Mouse (Mus musculus) CH12.LX (cell line): ENCODE measurements around the gene Rtp4. TPM values are rescaled to one million over a fixed set of nuclear protein-coding genes. Genes with fewer than 3 reads are reported as not detected.

Source experiments
- DNase-seq: peaks from one replicate; pipeline ENCODE4 v3.0.0-alpha.2; 2013; ENCODE audit errors: extremely low read depth
- H3K27ac ChIP-seq: 2 replicates; pipeline ENCODE4 v1.5.1; 2012; ENCODE audit warnings: low read depth, mild to moderate bottlenecking, control low read depth, moderate library complexity; ENCODE audit not compliant: insufficient read depth
- H3K27me3 ChIP-seq: replicated peaks from 2 replicates; pipeline ENCODE3; 2012; ENCODE audit warnings: inconsistent platforms
- H3K36me3 ChIP-seq, 2 experiments: replicated peaks in 1 of 2; 2 replicates each; pipeline versions ENCODE3 to v1.6.1; 2012; ENCODE audit warnings: inconsistent platforms in 1 of 2, low read length in 1 of 2, mild to moderate bottlenecking in 1 of 2, mixed read lengths in 1 of 2, moderate library complexity in 1 of 2; ENCODE audit not compliant: control insufficient read depth in 1 of 2, insufficient read depth in 1 of 2
- H3K4me1 ChIP-seq, 2 experiments: 2 replicates each; pipeline ENCODE4 v1.6.1; 2012; ENCODE audit warnings: inconsistent platforms in 1 of 2, moderate library complexity in 1 of 2; ENCODE audit not compliant: insufficient read depth in 2 of 2, control insufficient read depth in 1 of 2
- H3K4me2 ChIP-seq: 2 replicates; pipeline ENCODE4 v1.6.1; 2012; ENCODE audit warnings: low read depth, mild to moderate bottlenecking, control low read depth; ENCODE audit not compliant: poor library complexity, insufficient read depth, severe bottlenecking
- H3K4me3 ChIP-seq, 3 experiments: fragments of 150-350 bp in 1 of 3; sonication (generic) in 1 of 3; replicated peaks in 1 of 3; 2 replicates each; pipeline versions ENCODE3 to v1.5.1; 2011 to 2012; ENCODE audit warnings: low read depth in 2 of 3, low read length in 2 of 3, mild to moderate bottlenecking in 2 of 3, moderate library complexity in 2 of 3, control low read depth in 1 of 3, improper control_type of control experiment in 1 of 3, inconsistent platforms in 1 of 3, mixed read lengths in 1 of 3; ENCODE audit not compliant: poor library complexity in 1 of 3
- H3K79me2 ChIP-seq: replicated peaks from 2 replicates; pipeline ENCODE4 v1.6.1; 2012; ENCODE audit warnings: mild to moderate bottlenecking, moderate library complexity; ENCODE audit not compliant: control insufficient read depth, poor library complexity, insufficient read depth, severe bottlenecking; ENCODE audit errors: extremely low read depth
- H3K9ac ChIP-seq: 2 replicates; pipeline ENCODE4 v1.6.1; 2012; ENCODE audit warnings: low read depth, mild to moderate bottlenecking, control low read depth, moderate library complexity; ENCODE audit not compliant: insufficient read depth
- H3K9me3 ChIP-seq: replicated peaks from 2 replicates; pipeline ENCODE3; 2012; ENCODE audit warnings: low read length, inconsistent platforms, mixed read lengths
- BHLHE40 ChIP-seq: IDR thresholded peaks from 2 replicates; pipeline ENCODE4 v1.6.1; 2011; ENCODE audit warnings: mild to moderate bottlenecking, low read depth, low read length, improper control_type of control experiment
- E2F4 ChIP-seq: IDR thresholded peaks from 2 replicates; pipeline ENCODE4 v1.6.1; 2011; ENCODE audit warnings: low read depth, low read length, improper control_type of control experiment; ENCODE audit not compliant: insufficient replicate concordance
- ELF1 ChIP-seq: IDR thresholded peaks from 2 replicates; pipeline ENCODE4 v1.6.1; 2014; ENCODE audit warnings: low read depth, mild to moderate bottlenecking, inconsistent platforms, low read length, improper control_type of control experiment
- EP300 ChIP-seq: IDR thresholded peaks from 2 replicates; pipeline ENCODE4 v1.6.1; 2011; ENCODE audit warnings: low read length, improper control_type of control experiment
- ETS1 ChIP-seq: conservative IDR thresholded peaks from 2 replicates; pipeline ENCODE4 v1.6.1; 2012; ENCODE audit warnings: low read depth, mild to moderate bottlenecking, inconsistent platforms, low read length, improper control_type of control experiment, moderate library complexity
- JUN ChIP-seq: IDR thresholded peaks from 2 replicates; pipeline ENCODE4 v1.6.1; 2011; ENCODE audit warnings: low read depth, mild to moderate bottlenecking, low read length, improper control_type of control experiment, moderate library complexity; ENCODE audit not compliant: insufficient read depth
- MAFK ChIP-seq: IDR thresholded peaks from 2 replicates; pipeline ENCODE4 v1.6.1; 2011; ENCODE audit warnings: low read length, improper control_type of control experiment; ENCODE audit not compliant: insufficient replicate concordance
- MAX ChIP-seq: IDR thresholded peaks from 2 replicates; pipeline ENCODE4 v1.6.1; 2011; ENCODE audit warnings: low read length, improper control_type of control experiment
- MEF2A ChIP-seq: IDR thresholded peaks from 2 replicates; pipeline ENCODE4 v1.6.1; 2014; ENCODE audit warnings: low read depth, mild to moderate bottlenecking, inconsistent platforms, low read length, improper control_type of control experiment, borderline replicate concordance
- MXI1 ChIP-seq: IDR thresholded peaks from 2 replicates; pipeline ENCODE4 v1.6.1; 2011; ENCODE audit warnings: mild to moderate bottlenecking, low read depth, low read length, improper control_type of control experiment
- NELFE ChIP-seq: IDR thresholded peaks from 2 replicates; pipeline ENCODE4 v1.6.1; 2011; ENCODE audit warnings: low read depth, low read length, improper control_type of control experiment
- NRF1 ChIP-seq: IDR thresholded peaks from 2 replicates; pipeline ENCODE4 v1.6.1; 2014; ENCODE audit warnings: low read depth, mild to moderate bottlenecking, inconsistent platforms, low read length, improper control_type of control experiment, moderate library complexity
- PAX5 ChIP-seq: IDR thresholded peaks from 2 replicates; pipeline ENCODE4 v1.6.1; 2012; ENCODE audit warnings: low read length, inconsistent platforms, mixed read lengths
- POLR2A ChIP-seq: IDR thresholded peaks from 2 replicates; pipeline ENCODE4 v1.6.1; 2011; ENCODE audit warnings: low read depth, mild to moderate bottlenecking, improper control_type of control experiment, low read length
- RAD21 ChIP-seq: IDR thresholded peaks from 2 replicates; pipeline ENCODE4 v1.6.1; 2011; ENCODE audit warnings: low read depth, mild to moderate bottlenecking, low read length, improper control_type of control experiment, moderate library complexity
- SIN3A ChIP-seq: IDR thresholded peaks from 2 replicates; pipeline ENCODE4 v1.6.1; 2012; ENCODE audit warnings: low read length, improper control_type of control experiment, inconsistent platforms
- SMC3 ChIP-seq: IDR thresholded peaks from 2 replicates; pipeline ENCODE4 v1.6.1; 2011; ENCODE audit warnings: low read depth, low read length, improper control_type of control experiment
- TBP ChIP-seq: conservative IDR thresholded peaks from 2 replicates; pipeline ENCODE4 v1.6.1; 2011; ENCODE audit warnings: low read depth, low read length, improper control_type of control experiment
- TCF12 ChIP-seq: IDR thresholded peaks from 2 replicates; pipeline ENCODE4 v1.6.1; 2014; ENCODE audit warnings: low read depth, mild to moderate bottlenecking, inconsistent platforms, low read length, improper control_type of control experiment
- UBTF ChIP-seq: IDR thresholded peaks from 2 replicates; pipeline ENCODE4 v1.6.1; 2012; ENCODE audit warnings: low read depth, mild to moderate bottlenecking, inconsistent platforms, low read length, improper control_type of control experiment, moderate library complexity
- ZC3H11A ChIP-seq: IDR thresholded peaks from 2 replicates; pipeline ENCODE4 v1.6.1; 2012; ENCODE audit warnings: low read depth, mild to moderate bottlenecking, inconsistent platforms, low read length, improper control_type of control experiment
- ZKSCAN1 ChIP-seq: IDR thresholded peaks from 2 replicates; pipeline ENCODE4 v1.6.1; 2012; ENCODE audit warnings: low read depth, inconsistent platforms, low read length, improper control_type of control experiment, borderline replicate concordance
- ZNF384 ChIP-seq: IDR thresholded peaks from 2 replicates; pipeline ENCODE4 v1.6.1; 2012; ENCODE audit warnings: low read depth, low read length, improper control_type of control experiment, inconsistent platforms
- dilution Hi-C: fragments of 300-500 bp; cut with MboI; formaldehyde crosslinking; loops from 2 replicates; pipeline ENCODE4 v1.14.3; 2020; ENCODE audit warnings: low sequenced_read_pairs; ENCODE audit not compliant: extremely low pct_unique_long_range_greater_than_20kb, extremely low pct_ligation_motif_present
- in situ Hi-C: fragments of 300-500 bp; cut with MboI; formaldehyde crosslinking; loops from 3 replicates; pipeline ENCODE4 v1.14.3; 2019; ENCODE audit warnings: low sequenced_read_pairs, low pct_ligation_motif_present, low pct_unique_long_range_greater_than_20kb, mixed read lengths
- polyA plus RNA-seq: library from polyadenylated mRNA; unstranded; fragments of >175 nt; gene quantifications from 2 replicates; pipeline ENCODE4 v1.2.1, GENCODE M21; 2012; ENCODE audit warnings: low read depth; ENCODE audit not compliant: insufficient read length
- total RNA-seq, 2 experiments: library from RNA; depleted of rRNA; stranded (reverse); fragments of 300-350 nt in 1 of 2; fragments of >200 nt in 1 of 2; gene quantifications; 2 replicates each; pipeline ENCODE4 v1.2.3; 2012 to 2014

The Rtp4 gene
- total and polyA plus RNA-seq, 3 experiments = 0.21 to 0.28 TPM; not detected in 1

DNA sequence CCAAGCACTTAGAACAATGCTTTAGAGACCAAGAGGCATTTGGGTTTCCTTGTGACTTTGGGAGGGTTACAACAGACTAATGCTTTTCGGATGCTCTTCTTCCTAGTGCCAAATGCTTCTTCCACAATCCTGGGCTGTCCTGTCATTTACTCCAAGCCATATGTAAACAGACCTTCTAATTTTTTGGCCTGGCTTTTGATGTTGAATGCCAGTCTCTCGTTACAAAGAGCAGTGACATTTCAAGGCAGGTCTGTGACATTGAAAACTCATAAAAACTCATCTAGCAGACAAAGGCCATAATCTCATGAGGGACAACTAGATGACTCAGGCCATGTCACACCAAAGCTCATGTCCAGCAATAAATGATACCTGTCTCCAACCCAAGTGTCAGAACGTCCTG is 48.0 kb upstream of the Rtp4 start:
- no peak overlapping the region for H3K9ac ChIP-seq
- no peaks in the 10 kb centered on the region for H3K9me3 ChIP-seq
- no peak overlapping the region for H3K27ac ChIP-seq
- in situ Hi-C loops = no loop called here
- H3K36me3 ChIP-seq = no peaks in the 10 kb centered on the region
- H3K4me2 ChIP-seq = no peak overlapping the region
- no peaks in the 10 kb centered on the region for H3K79me2 ChIP-seq
- no peaks in the 10 kb centered on the region for H3K27me3 ChIP-seq
- no peaks in the 10 kb centered on the region for H3K4me1 ChIP-seq
- DNase-seq = no peak
- TF ChIP-seq MAX (no peak), BHLHE40 (no peak), TCF12 (no peak), POLR2A (no peak), RAD21 (no peak), EP300 (no peak), MAFK (no peak)
- dilution Hi-C loops = no loop called here
- H3K4me3 ChIP-seq = no peak overlapping the region

GRCm38 (mm10) chr16:23475651-23476050 is 44.4 kb upstream of the Rtp4 start:
- dilution Hi-C loops = no loop called here
- no peak for DNase-seq
- H3K36me3 ChIP-seq = no peaks in the 10 kb centered on the region

GRCm38 (mm10) chr16:23476598-23476997 is 43.5 kb upstream of the Rtp4 start:
- Histone ChIP-seq H3K4me1 (0 out of 4 replicates have a peak, but pooled peaks cover 0 to 3% of the 10 kb centered on the region in 2 experiments), H3K9me3 (no peaks in the 10 kb centered on the region), H3K4me2 (no peak overlapping the region), H3K27ac (no peak overlapping the region), H3K27me3 (no peaks in the 10 kb centered on the region), H3K9ac (no peak overlapping the region), H3K79me2 (no peaks in the 10 kb centered on the region), H3K4me3 (no peak overlapping the region), H3K36me3 (no peaks in the 10 kb centered on the region)
- dilution Hi-C loops = no loop called here
- no peak for DNase-seq
- TF ChIP-seq ZKSCAN1 (no peak), SMC3 (no peak), JUN (no peak), ZNF384 (no peak)
- in situ Hi-C loops = no loop called here

More at GRCm38 (mm10) chr16:23475651-23476050, 44.4 kb upstream of the Rtp4 start:
- H3K4me1 ChIP-seq = no peaks in the 10 kb centered on the region
- no peaks in the 10 kb centered on the region for H3K27me3 ChIP-seq
- no peak overlapping the region for H3K4me3 ChIP-seq
- no peak overlapping the region for H3K27ac ChIP-seq
- H3K9me3 ChIP-seq = no peaks in the 10 kb centered on the region
- no peak overlapping the region for H3K4me2 ChIP-seq
- TF ChIP-seq ZNF384 (no peak), ELF1 (no peak), E2F4 (no peak), MXI1 (no peak), MEF2A (no peak), ETS1 (no peak), SIN3A (no peak), PAX5 (no peak), TBP (no peak), UBTF (no peak), SMC3 (no peak), NRF1 (no peak), ZC3H11A (no peak), NELFE (no peak)
- no peaks in the 10 kb centered on the region for H3K79me2 ChIP-seq
- in situ Hi-C loops = no loop called here
- no peak overlapping the region for H3K9ac ChIP-seq
